Mouse (Mus musculus) embryonic fibroblast, embryonic 13.5 days (primary cell): ENCODE measurements at regions not wholly inside any gene's neighbourhood (a gene's known extent, or its start where the extent isn't known, plus 50 kb on each side); places are given as distances from the start of the nearest gene placed in this dataset.

Source experiments
- H3K27ac ChIP-seq: 2 replicates; pipeline ENCODE4 v1.5.1; 2012; ENCODE audit warnings: low read length, control low read depth, inconsistent platforms; ENCODE audit not compliant: insufficient read depth
- H3K4me1 ChIP-seq: 2 replicates; pipeline ENCODE4 v1.6.1; 2011; ENCODE audit warnings: low read length; ENCODE audit not compliant: control insufficient read depth, insufficient read depth
- H3K4me3 ChIP-seq: 2 replicates; pipeline ENCODE4 v1.5.1; 2011; ENCODE audit warnings: mild to moderate bottlenecking, control low read depth, low read length; ENCODE audit not compliant: insufficient read depth
- CTCF ChIP-seq: IDR thresholded peaks from 2 replicates; pipeline ENCODE4 v1.5.1; 2011; ENCODE audit warnings: mild to moderate bottlenecking, control low read depth, low read length, moderate library complexity, borderline replicate concordance; ENCODE audit not compliant: insufficient read depth
- POLR2A ChIP-seq: IDR thresholded peaks from 2 replicates; pipeline ENCODE4 v1.6.1; 2011; ENCODE audit warnings: low read depth, mild to moderate bottlenecking, control low read depth, low read length, moderate library complexity

- Histone ChIP-seq H3K27ac (no peak overlapping the region), H3K4me3 (no peak overlapping the region), H3K4me1 (peaks cover 4% of the 10 kb centered on the region)
- TF ChIP-seq CTCF = no peak
- no peak for TF ChIP-seq POLR2A
Observed at GRCm38 (mm10) chr7:145026014-145026285, 86.2 kb upstream of the Ccnd1 start.

- no peak overlapping the region for H3K27ac ChIP-seq
Observed at GRCm38 (mm10) chr7:145025186-145026013, 85.7 kb upstream of the Ccnd1 start.

GRCm38 (mm10) chr7:145024651-145025050, 84.9 kb upstream of the Ccnd1 start:
- TF ChIP-seq CTCF = no peak
- TF ChIP-seq POLR2A = no peak
- H3K27ac ChIP-seq = no peak overlapping the region
- H3K4me1 ChIP-seq = no peaks in the 10 kb centered on the region; the same call in 1 of the 2 replicates
- H3K4me3 ChIP-seq = no peak overlapping the region

More at GRCm38 (mm10) chr7:145025186-145026013, 85.7 kb upstream of the Ccnd1 start:
- TF ChIP-seq CTCF (no peak), POLR2A (no peak)
- Histone ChIP-seq H3K4me3 (no peak overlapping the region), H3K4me1 (peaks cover 4% of the 10 kb centered on the region)

GRCm38 (mm10) chr7:145019137-145019536, 79.4 kb upstream of the Ccnd1 start:
- no peak for TF ChIP-seq CTCF
- no peak for TF ChIP-seq POLR2A
- Histone ChIP-seq H3K4me1 (no peaks in the 10 kb centered on the region), H3K4me3 (no peak overlapping the region), H3K27ac (no peak overlapping the region)

GRCm38 (mm10) chr7:145018149-145018548, 78.4 kb upstream of the Ccnd1 start:
- H3K4me1 ChIP-seq = no peaks in the 10 kb centered on the region
- TF ChIP-seq POLR2A = no peak
- no peak for TF ChIP-seq CTCF
- H3K27ac ChIP-seq = no peak overlapping the region
- H3K4me3 ChIP-seq = no peak overlapping the region

GRCm38 (mm10) chr7:145015463-145016085, 75.8 kb upstream of the Ccnd1 start:
- TF ChIP-seq POLR2A (no peak), CTCF (no peak)
- no peak overlapping the region for H3K27ac ChIP-seq

GRCm38 (mm10) chr7:145010757-145011156, 71.0 kb upstream of the Ccnd1 start:
- H3K4me3 ChIP-seq = no peak overlapping the region
- TF ChIP-seq CTCF (no peak), POLR2A (no peak)
- H3K4me1 ChIP-seq = no peaks in the 10 kb centered on the region
- H3K27ac ChIP-seq = no peak overlapping the region

More at GRCm38 (mm10) chr7:145015463-145016085, 75.8 kb upstream of the Ccnd1 start:
- no peaks in the 10 kb centered on the region for H3K4me1 ChIP-seq
- H3K4me3 ChIP-seq = no peak overlapping the region

- Histone ChIP-seq H3K4me1 (no peaks in the 10 kb centered on the region), H3K27ac (no peak overlapping the region), H3K4me3 (no peak overlapping the region)
- TF ChIP-seq POLR2A (no peak), CTCF (no peak)
Observed at GRCm38 (mm10) chr7:145010004-145010403, 70.3 kb upstream of the Ccnd1 start.

- H3K4me1 ChIP-seq = no peaks in the 10 kb centered on the region
- TF ChIP-seq POLR2A = no peak
- no peak for TF ChIP-seq CTCF
- no peak overlapping the region for H3K4me3 ChIP-seq
- H3K27ac ChIP-seq = no peak overlapping the region
Observed at GRCm38 (mm10) chr7:145008662-145009333, 69.1 kb upstream of the Ccnd1 start.

GRCm38 (mm10) chr7:145007216-145007615, 67.5 kb upstream of the Ccnd1 start:
- TF ChIP-seq POLR2A = no peak
- no peak for TF ChIP-seq CTCF
- Histone ChIP-seq H3K4me3 (no peak overlapping the region), H3K27ac (no peak overlapping the region), H3K4me1 (no peaks in the 10 kb centered on the region)
